Mouse (Mus musculus) midbrain, embryonic 12.5 days (tissue): ENCODE results near the gene Csde1. TPM values are rescaled to one million over a fixed set of nuclear protein-coding genes. Genes with fewer than 3 reads are reported as not detected.

Source experiments
- ATAC-seq: fragments of 200-750 bp; cut with Nextera tagmentation; 2 replicates; pipeline ENCODE4 v1.8.0; 2017; ENCODE audit warnings: low read depth, moderate TSS enrichment, moderate library complexity; ENCODE audit not compliant: low FRiP score
- H3K27ac ChIP-seq: fragments of 300-500 bp; sonication (generic); replicated peaks from 2 replicates; pipeline ENCODE4 v1.5.1; 2016; ENCODE audit warnings: mild to moderate bottlenecking
- H3K27me3 ChIP-seq: fragments of 300-500 bp; sonication (generic); 2 replicates; pipeline ENCODE4 v1.6.1; 2016; ENCODE audit warnings: mild to moderate bottlenecking
- H3K36me3 ChIP-seq: fragments of 300-500 bp; sonication (generic); 2 replicates; pipeline ENCODE4 v1.6.1; 2016
- H3K4me1 ChIP-seq: fragments of 300-500 bp; sonication (generic); 2 replicates; pipeline ENCODE4 v1.6.1; 2016
- H3K4me2 ChIP-seq: fragments of 300-500 bp; sonication (generic); replicated peaks from 2 replicates; pipeline ENCODE4 v1.6.1; 2016; ENCODE audit warnings: mild to moderate bottlenecking, moderate library complexity
- H3K4me3 ChIP-seq: fragments of 300-500 bp; sonication (generic); 2 replicates; pipeline ENCODE4 v1.5.1; 2016; ENCODE audit warnings: mild to moderate bottlenecking
- H3K9ac ChIP-seq: fragments of 300-500 bp; sonication (generic); replicated peaks from 2 replicates; pipeline ENCODE4 v1.6.1; 2016; ENCODE audit warnings: mild to moderate bottlenecking, moderate library complexity
- H3K9me3 ChIP-seq: fragments of 300-500 bp; sonication (generic); 2 replicates; pipeline ENCODE4 v1.6.1; 2016; ENCODE audit warnings: mild to moderate bottlenecking
- WGBS: fragments of 180-500 bp; shearing (Covaris S2); methylation state at CpG from one replicate; pipeline ENCODE4 v1.1.7; 2016; 5-methylcytosine and 5-hydroxymethylcytosine counted together
- polyA plus RNA-seq: library from polyadenylated mRNA; unstranded; fragments of >200 nt; fragmentation: Nextera tagmentation; extraction: Ambion mirVana; gene quantifications from 2 replicates; pipeline ENCODE4 v1.2.1, GENCODE M21; 2016

Gene Csde1
- polyA plus RNA-seq, 1 experiment from 2014 or later: 493 TPM

DNA sequence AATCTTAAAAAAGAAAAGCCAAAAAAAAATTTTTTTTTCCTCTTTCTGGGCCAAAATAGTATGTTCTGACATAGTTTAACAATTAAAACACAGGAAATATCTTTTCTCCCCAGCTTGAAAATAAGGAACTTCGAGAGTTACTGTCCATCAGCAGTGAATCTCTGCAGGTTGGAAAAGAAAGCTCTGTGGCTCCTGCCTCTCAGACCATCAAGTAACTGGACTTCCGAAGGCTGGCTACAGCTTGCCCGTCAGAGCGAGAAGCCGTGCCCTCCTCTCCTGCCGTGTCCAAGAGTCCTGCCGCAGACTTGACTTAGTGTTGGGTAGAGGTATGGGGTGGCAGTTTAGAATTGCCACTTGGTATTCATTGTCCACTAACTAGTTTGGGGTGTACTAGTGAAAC is 18.6 kb upstream of the Csde1 start:
- peaks cover 4% of the 10 kb centered on the region for H3K4me1 ChIP-seq
- no peak overlapping the region for H3K9ac ChIP-seq
- 93% methylated on average over 7 of the region's 7 CpGs for WGBS
- ATAC-seq: no peak
- peaks cover 66% of the 10 kb centered on the region for H3K36me3 ChIP-seq
- H3K27ac ChIP-seq: no peak overlapping the region
- H3K9me3 ChIP-seq: peaks cover 3% of the 10 kb centered on the region; the same call in 1 of the 2 replicates
- no peak overlapping the region for H3K4me3 ChIP-seq
- H3K27me3 ChIP-seq: no peaks in the 10 kb centered on the region
- H3K4me2 ChIP-seq: no peak overlapping the region

DNA sequence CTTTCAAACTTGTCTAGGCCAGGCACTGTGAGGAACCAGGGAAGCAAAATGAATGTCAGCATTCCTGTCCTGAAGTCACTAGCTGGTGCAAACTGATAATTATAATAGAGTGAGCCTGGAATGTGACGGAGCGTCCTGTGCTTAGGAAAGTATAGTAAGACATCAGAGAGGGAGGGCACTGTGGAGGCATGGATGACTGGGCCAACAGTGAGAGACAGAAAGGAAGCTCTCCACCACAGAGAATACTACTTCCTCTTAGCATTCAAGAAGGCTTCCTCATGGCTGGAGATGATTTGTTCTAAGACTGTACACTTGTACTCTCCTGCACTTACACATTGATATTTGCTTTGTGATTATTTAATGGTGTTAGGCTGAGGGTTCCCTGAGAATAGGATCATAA is 2.9 kb upstream of the Csde1 start:
- H3K9ac ChIP-seq: no peak overlapping the region
- no peak overlapping the region for H3K27ac ChIP-seq
- no peaks in the 10 kb centered on the region for H3K9me3 ChIP-seq
- no peak for ATAC-seq
- no peak overlapping the region for H3K4me2 ChIP-seq
- peaks cover 6% of the 10 kb centered on the region for H3K4me1 ChIP-seq
- H3K4me3 ChIP-seq: no peak overlapping the region
- 77% methylated on average over 2 of the region's 2 CpGs for WGBS
- H3K36me3 ChIP-seq: no peaks in the 10 kb centered on the region
- H3K27me3 ChIP-seq: no peaks in the 10 kb centered on the region

DNA sequence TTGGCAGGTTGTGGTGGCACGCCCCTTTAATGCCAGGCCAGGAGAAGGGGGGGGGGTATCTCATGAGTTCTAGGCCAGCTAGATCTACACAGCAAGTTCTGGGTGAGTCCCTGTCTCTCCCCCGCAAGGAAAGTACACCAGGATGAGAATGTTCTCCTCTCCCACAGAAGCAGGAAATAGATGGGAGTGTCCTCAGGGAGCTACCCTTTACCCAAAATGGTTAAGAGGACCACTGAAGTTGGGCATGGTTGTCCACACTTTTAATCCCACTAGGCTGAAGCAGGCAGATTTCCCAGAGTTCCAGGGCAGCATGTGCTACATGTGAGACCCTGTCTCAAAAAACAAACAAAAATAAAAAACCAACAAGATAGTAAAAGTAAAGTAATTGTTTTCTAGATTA is 764 bp upstream of the Csde1 start:
- no peaks in the 10 kb centered on the region for H3K9me3 ChIP-seq
- H3K9ac ChIP-seq: no peak overlapping the region
- no peak overlapping the region for H3K27ac ChIP-seq
- H3K36me3 ChIP-seq: no peaks in the 10 kb centered on the region
- H3K27me3 ChIP-seq: no peaks in the 10 kb centered on the region
- WGBS: 97% methylated on average over 2 of the region's 2 CpGs
- peak overlapping the region; percentile 48 for H3K4me2 ChIP-seq
- H3K4me3 ChIP-seq: no peak overlapping the region
- no peak for ATAC-seq
- peaks cover 8% of the 10 kb centered on the region for H3K4me1 ChIP-seq

DNA sequence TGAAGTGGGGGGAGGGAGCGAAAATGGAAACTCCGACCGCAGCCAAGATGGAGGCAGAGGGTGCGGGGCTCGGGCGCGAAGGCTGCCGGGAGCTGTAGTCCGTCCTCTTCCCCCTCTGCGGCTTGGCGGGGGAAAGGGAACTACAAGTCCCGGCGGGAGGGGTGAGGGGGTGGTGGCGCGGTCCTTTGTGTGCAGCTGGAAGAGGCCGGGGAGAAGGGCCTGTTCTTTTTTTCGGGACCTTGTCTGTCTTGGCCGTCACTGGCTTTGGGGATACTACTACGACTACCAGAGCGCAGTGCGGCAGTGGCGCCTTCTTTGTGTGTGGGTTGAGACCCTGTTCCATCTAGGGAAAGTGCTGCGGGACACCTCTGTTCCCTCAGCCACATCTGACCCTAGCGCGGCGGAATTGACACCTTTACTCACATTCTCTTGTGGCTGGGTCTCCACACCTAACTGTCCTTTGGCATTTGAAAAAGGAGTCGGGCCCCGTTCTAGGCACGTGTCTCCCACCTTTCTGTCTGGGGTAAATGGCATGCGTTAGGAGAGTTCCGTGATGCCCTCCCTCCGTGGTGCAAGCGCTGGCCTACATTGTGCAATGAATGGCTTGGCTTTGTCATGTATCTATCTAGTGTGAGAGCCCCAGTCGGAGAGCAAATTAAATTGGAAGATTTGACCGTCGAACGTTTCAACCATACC is 865 bp downstream of the Csde1 start:
- H3K9me3 ChIP-seq: no peaks in the 10 kb centered on the region
- H3K36me3 ChIP-seq: no peaks in the 10 kb centered on the region
- peak overlapping the region; percentile 81 for H3K9ac ChIP-seq
- H3K4me1 ChIP-seq: peaks cover 8% of the 10 kb centered on the region
- peak overlapping the region; percentile 60 for H3K4me3 ChIP-seq
- under 1% methylated on average over 33 of the region's 37 CpGs for WGBS
- peak overlapping the region; percentile 65 for H3K4me2 ChIP-seq
- H3K27ac ChIP-seq: peak overlapping the region; percentile 90
- ATAC-seq: peak; percentile 94
- no peaks in the 10 kb centered on the region for H3K27me3 ChIP-seq

DNA sequence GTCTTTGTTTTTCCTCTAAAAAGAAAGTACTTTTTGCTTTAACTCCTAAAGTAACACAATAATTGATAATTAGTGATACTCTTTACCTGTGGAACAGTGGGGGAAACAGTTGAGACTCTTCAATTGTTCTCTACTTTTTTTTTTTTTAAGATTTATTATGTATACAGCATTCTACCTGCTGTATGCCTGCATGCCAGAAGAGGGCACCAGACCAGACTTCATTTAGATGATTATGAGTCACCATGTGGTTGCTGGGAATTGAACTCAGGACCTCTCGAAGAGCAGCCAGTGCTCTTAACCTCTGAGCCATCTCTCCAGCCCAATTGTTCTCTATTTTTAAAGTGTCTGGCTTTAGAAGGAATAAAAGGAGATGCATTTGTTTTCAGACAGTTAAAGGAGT is 5.9 kb downstream of the Csde1 start:
- Histone ChIP-seq H3K36me3 (peaks cover 31% of the 10 kb centered on the region), H3K4me1 (peaks cover 8% of the 10 kb centered on the region), H3K4me2 (no peak overlapping the region), H3K4me3 (no peak overlapping the region), H3K9me3 (no peaks in the 10 kb centered on the region), H3K27ac (no peak overlapping the region), H3K9ac (no peak overlapping the region), H3K27me3 (no peaks in the 10 kb centered on the region)
- WGBS: 90% methylated on average over 1 of the region's 1 CpGs
- ATAC-seq: no peak

DNA sequence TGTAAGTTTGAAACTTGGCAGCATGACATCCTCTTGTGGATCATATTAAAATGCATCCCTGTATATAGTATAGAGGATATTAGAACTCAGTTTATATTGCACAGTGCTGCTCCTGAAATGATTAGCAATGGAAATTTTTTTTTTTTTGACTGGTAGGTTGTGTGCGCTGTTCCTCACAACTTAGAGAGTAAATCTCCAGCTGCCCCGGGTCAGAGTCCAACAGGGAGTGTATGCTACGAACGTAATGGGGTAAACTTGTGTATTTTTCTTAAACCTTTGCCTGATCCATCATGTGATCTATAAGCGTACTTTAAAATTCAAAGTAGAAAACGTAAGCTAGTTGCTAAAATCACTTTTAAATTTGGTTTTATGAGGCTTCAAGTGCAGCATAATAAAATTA is 20.1 kb downstream of the Csde1 start:
- H3K36me3 ChIP-seq: peaks cover 52% of the 10 kb centered on the region
- 97% methylated on average over 6 of the region's 6 CpGs for WGBS

DNA sequence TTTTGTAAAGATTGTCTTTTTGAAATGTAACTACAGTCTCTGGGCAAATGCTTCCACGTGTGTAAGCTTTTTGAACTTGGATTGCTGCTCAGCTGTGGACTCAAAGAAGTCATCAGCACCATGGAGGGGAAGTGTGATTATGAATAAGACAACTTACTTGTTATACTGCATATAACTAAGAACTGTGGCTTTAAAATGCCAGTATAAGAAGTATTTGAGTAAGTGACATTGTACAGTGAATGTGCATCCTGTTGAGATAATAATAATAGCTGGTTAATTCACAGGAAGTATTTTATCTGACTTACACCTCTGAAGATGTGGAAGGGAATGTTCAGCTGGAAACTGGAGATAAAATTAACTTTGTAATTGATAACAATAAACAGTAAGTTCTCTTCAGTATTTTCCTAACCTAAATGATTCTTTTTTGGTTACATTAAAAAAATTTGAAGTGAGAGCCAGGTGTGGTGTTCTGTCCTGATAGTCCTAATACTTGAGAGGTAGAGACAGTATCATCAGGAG is 20.7 kb downstream of the Csde1 start:
- Histone ChIP-seq H3K27me3 (no peaks in the 10 kb centered on the region), H3K27ac (no peak overlapping the region), H3K36me3 (peaks cover 59% of the 10 kb centered on the region), H3K9me3 (no peaks in the 10 kb centered on the region), H3K4me2 (no peak overlapping the region), H3K4me3 (no peak overlapping the region), H3K4me1 (no peaks in the 10 kb centered on the region), H3K9ac (no peak overlapping the region)
- no peak for ATAC-seq
- WGBS: 85% methylated on average over 1 of the region's 1 CpGs

More for the DNA sequence above, 20.1 kb downstream of the Csde1 start:
- Histone ChIP-seq H3K4me2 (no peak overlapping the region), H3K9ac (no peak overlapping the region), H3K27ac (no peak overlapping the region), H3K9me3 (no peaks in the 10 kb centered on the region), H3K27me3 (no peaks in the 10 kb centered on the region), H3K4me3 (no peak overlapping the region), H3K4me1 (no peaks in the 10 kb centered on the region)
- no peak for ATAC-seq

DNA sequence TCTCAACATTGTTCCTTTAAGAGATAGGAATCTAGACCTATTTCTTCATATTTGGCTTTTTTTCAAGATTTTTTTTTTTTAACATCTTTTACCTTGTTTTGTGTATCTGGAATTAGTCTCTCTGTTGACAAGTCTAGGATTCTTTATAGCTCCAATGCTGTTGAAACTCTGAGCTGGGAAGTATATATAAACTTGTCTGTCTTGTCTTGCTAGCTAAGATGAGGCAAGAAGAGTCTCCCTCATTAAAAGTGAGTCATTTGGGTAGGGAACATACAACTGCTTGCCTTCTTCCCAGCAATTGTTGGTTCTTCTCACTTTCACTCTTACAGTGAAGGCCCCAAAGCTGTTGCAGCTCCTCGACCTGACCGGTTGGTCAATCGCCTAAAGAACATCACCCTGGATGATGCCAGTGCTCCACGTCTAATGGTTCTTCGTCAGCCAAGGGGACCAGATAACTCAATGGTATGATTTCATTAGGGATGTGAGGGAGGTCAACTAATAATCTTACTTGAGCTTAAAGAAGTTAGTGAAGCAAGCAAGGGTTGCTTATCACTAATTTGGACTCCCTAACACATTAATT is 35.9 kb downstream of the Csde1 start:
- peaks cover 61% of the 10 kb centered on the region for H3K36me3 ChIP-seq
- whole genome bisulfite sequencing: 87% methylated on average over 5 of the region's 5 CpGs
- ATAC-seq: no peak
- H3K4me1 ChIP-seq: peaks cover 4% of the 10 kb centered on the region
- no peak overlapping the region for H3K4me2 ChIP-seq
- H3K27ac ChIP-seq: no peak overlapping the region
- no peak overlapping the region for H3K9ac ChIP-seq
- H3K9me3 ChIP-seq: no peaks in the 10 kb centered on the region
- no peaks in the 10 kb centered on the region for H3K27me3 ChIP-seq
- no peak overlapping the region for H3K4me3 ChIP-seq

DNA sequence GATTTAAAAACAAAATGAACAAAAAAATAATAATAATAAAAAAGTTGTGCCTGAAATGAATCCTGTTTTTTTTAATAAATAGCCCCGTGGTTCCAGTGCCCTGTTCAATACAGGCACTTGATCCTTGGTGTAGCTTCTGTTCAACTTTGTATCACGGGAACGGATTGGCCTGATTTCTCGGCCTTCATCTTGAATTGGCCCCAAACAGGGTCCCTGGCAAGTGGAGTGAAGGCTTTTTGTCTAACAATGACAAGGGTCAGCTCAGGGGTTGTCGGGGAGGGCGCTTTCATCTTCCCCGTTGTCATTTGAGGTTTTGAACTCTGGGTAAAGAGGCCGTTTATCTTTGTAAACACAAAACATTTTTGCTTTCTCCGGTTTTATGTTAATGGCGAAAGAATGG is 37.5 kb downstream of the Csde1 start:
- whole genome bisulfite sequencing: 2% methylated on average over 10 of the region's 10 CpGs
- H3K4me1 ChIP-seq: peaks cover 4% of the 10 kb centered on the region
- no peaks in the 10 kb centered on the region for H3K9me3 ChIP-seq
- H3K9ac ChIP-seq: no peak overlapping the region
- peak overlapping the region; percentile 83 for H3K4me2 ChIP-seq
- peak; percentile 82 for ATAC-seq
- H3K27me3 ChIP-seq: no peaks in the 10 kb centered on the region
- peak overlapping the region; percentile 70 for H3K27ac ChIP-seq
- peaks cover 61% of the 10 kb centered on the region for H3K36me3 ChIP-seq
- peak overlapping the region; percentile 84 for H3K4me3 ChIP-seq

DNA sequence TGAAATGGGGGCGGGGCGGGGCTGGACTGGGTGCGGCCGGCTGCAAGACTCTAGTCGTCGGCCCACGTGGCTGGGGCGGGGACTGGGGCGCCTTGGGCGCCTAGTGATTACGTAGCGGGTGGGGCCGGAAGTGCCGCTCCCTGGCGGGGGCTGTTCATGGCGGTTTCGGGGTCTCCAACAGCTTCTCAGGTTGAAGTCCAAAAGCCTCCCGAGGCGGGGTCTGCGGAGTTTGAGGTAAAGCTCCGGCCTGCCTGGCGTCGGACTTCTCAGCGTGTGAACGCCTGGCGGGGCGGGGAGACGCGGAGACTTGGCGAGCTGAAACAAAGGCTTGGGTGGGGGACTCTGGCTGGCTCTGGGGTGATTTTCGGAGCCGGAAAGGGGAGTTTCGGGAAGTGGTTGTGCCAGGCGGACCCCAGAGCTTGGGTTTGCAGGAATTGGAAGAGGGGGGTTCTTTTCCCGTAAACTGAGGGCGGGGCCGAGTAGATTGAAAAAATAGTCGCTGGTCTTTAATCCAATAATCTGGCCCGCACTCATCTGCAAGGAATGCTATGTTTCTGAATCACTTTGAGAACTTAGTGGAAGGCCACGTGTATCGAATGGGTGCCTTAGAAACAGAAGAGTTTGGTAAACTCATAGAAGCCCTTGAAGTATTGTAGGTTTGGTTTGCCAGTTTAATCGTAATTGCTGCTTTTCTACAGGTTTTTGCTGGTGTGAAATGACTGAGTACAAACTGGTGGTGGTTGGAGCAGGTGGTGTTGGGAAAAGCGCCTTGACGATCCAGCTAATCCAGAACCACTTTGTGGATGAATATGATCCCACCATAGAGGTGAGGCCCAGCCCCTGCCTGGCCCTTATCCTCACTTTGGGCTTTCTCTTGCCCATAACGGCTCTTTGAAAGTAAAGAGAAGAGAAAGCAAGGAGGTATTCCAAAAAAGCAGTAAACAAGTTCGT is 38.3 kb downstream of the Csde1 start, which contains the start of gene Nras:
TSS of gene Nras (plus strand) at position 79 of the 951 bp plus-strand sequence.
- H3K9ac ChIP-seq: peak within 1 kb of the TSS; percentile 91
- 3% methylated on average over 46 of the region's 46 CpGs for WGBS
- H3K4me2 ChIP-seq: peak within 1 kb of the TSS; percentile 83
- peak within 1 kb of the TSS; percentile 84 for H3K4me3 ChIP-seq
- H3K4me1 ChIP-seq: peaks cover 4% of the 10 kb centered on the region
- H3K36me3 ChIP-seq: peaks cover 63% of the 10 kb centered on the region
- no peaks in the 10 kb centered on the region for H3K27me3 ChIP-seq
- peak; percentile 98 for ATAC-seq
- no peaks in the 10 kb centered on the region for H3K9me3 ChIP-seq
- H3K27ac ChIP-seq: peak within 1 kb of the TSS; percentile 95

DNA sequence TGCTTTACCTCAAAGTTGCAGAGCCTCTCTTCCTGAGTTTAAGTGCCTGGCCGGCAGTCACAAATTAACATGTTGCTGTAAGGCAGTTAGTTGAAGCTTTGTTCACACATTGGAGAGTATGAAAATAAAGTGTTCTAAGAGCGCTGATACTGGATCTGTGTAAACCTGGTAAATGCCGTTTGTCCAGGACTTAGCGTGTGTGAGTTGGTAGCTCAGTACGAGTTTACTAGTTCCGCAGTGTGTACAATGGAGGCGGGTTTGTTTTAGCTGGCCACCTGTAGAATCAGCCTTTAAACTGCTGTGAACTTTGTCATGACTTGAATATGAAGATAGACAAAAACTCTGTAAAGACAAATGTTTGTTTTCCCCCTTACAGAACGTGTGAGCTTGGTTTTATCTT is 46.7 kb downstream of the Csde1 start:
- no peaks in the 10 kb centered on the region for H3K27me3 ChIP-seq
- 93% methylated on average over 8 of the region's 8 CpGs for WGBS
- H3K4me3 ChIP-seq: no peak overlapping the region
- no peak overlapping the region for H3K4me2 ChIP-seq
- H3K9ac ChIP-seq: no peak overlapping the region
- no peak overlapping the region for H3K27ac ChIP-seq
- peaks cover 70% of the 10 kb centered on the region for H3K36me3 ChIP-seq
- H3K4me1 ChIP-seq: no peaks in the 10 kb centered on the region
- ATAC-seq: no peak
- no peaks in the 10 kb centered on the region for H3K9me3 ChIP-seq

DNA sequence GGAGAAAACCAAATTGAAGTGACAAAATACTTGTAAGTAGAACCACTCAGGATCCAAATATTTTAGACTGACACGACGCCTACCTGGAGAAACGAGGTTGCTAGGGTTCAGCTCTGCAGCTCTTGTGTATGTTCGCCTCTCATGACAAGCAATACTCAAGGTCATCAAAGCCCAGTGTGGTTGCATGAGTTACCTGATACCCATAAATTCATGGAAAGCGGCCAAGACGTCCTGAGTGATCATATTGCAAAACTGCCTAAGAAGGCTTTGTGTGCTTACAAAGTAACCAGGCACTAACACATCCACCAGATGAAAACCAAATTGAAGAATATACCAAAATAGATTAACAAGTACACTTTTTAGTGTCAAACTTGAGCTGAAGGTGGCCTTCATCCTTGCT is 48.7 kb downstream of the Csde1 start:
- 96% methylated on average over 6 of the region's 6 CpGs for WGBS
- Histone ChIP-seq H3K4me3 (no peak overlapping the region), H3K9me3 (no peaks in the 10 kb centered on the region), H3K36me3 (peaks cover 50% of the 10 kb centered on the region), H3K4me2 (no peak overlapping the region), H3K4me1 (no peaks in the 10 kb centered on the region), H3K9ac (no peak overlapping the region), H3K27me3 (no peaks in the 10 kb centered on the region), H3K27ac (no peak overlapping the region)
- ATAC-seq: no peak
